Mouse (Mus musculus) gastrocnemius, adult 2 months (tissue): ENCODE measurements around the gene Zkscan14. TPM values are rescaled to one million over a fixed set of nuclear protein-coding genes. Genes with fewer than 3 reads are reported as not detected.

ENCODE experiments used
- DNase-seq: peaks from one replicate; pipeline ENCODE4 v3.0.0; 2022
- H3K27ac ChIP-seq: fragments of 200-600 bp; 2 replicates; pipeline ENCODE4 v1.8.1; 2022; ENCODE audit warnings: mild to moderate bottlenecking
- H3K4me3 ChIP-seq: fragments of 200-600 bp; 2 replicates; pipeline ENCODE4 v1.8.1; 2022; ENCODE audit warnings: mild to moderate bottlenecking, moderate library complexity
- CTCF ChIP-seq: fragments of 200-600 bp; IDR thresholded peaks from 2 replicates; pipeline ENCODE4 v1.8.1; 2022; ENCODE audit warnings: antibody characterized with exemption, mild to moderate bottlenecking, moderate library complexity
- intact Hi-C: fragments of 180-260 bp; cut with DNase I; formaldehyde crosslinking; loops from one replicate; pipeline ENCODE4 v1.15.1; 2025
- total RNA-seq, 2 experiments: library from RNA; stranded (reverse); gene quantifications; 2 replicates each; pipeline ENCODE4 v1.2.3; 2021

The Zkscan14 gene
- total RNA-seq, 2 experiments from 2014 or later = 9.3 to 11.6 TPM

DNA sequence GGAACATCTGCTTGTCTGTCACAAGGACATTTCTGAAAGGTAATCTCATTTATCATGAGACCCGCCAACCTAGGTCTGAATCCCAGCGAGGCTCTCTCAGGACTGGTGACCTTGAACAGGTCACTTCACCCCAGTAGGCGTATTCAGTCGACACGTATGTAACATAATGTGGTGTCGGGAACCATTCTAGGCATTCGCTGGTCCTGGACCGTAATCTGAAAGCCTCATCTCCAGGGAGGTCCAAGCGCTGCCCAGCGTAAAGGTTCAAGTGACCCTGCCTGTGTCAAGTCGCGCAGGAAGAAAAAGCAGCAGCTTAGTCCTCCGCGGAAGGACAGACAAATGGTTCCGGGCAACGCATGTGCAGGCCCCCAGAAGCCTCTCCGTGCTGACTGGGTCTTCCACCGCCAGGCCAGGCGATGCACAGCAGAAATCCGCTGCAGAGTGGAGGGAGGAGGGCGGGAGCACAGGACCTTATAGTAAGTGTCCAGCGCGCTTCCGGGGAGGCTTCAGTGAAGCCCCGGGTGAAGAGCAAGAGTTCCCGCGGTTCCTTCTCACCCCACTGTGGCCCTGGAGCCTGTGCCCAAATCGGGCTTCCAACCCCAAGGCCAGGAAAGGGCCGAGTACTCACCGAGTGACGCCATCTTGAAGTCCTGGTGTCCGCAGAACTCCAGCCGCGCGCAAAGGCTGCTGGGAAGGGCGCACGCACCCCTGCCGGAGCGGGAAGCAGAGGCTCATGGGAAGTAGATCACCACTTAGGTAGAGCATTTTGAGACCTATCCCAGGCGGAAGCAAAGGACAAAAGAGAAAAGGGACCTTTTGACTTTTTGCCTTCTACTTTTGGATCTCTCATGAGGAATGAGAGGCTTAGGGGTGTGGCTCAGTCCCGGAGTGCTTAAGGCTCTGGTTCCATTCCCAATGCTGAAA is 10.5 kb downstream of the Zkscan14 start:
- peak; percentile 93 for DNase-seq
- Histone ChIP-seq H3K4me3 (peak overlapping the region; percentile 86), H3K27ac (peak overlapping the region; percentile 98)
- TF ChIP-seq CTCF = no peak
- intact Hi-C loops = loop anchor here (2.0 kb wide), 1 partner anchor 24 kb away; the partner anchor contains the start of genes Cpsf4 and Ptcd1

DNA sequence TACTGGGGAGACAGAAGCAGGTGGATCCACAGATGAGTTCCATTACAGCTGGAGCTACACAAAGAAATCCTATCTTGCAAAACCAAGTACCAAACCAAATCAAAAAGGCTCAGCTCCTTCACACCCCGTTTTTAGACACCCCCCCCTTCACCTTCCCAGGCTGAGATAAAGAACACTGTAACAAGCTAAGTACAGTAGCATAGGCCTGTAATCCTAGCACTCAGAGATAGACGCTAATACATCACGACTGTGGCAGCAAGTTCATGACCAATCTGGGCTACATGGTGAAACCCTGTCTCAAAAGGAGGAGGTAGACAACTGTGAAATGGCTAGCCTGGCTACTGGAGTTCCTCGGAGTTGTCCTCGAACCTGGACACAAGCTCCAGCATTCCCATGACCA is 11.3 kb downstream of the Zkscan14 start:
- H3K4me3 ChIP-seq = peak overlapping the region; percentile 86
- no peak for TF ChIP-seq CTCF
- DNase-seq = no peak
- intact Hi-C loops = loop anchor here (2.0 kb wide), 1 partner anchor 24 kb away; the partner anchor contains the start of genes Cpsf4 and Ptcd1
- peak overlapping the region; percentile 98 for H3K27ac ChIP-seq

DNA sequence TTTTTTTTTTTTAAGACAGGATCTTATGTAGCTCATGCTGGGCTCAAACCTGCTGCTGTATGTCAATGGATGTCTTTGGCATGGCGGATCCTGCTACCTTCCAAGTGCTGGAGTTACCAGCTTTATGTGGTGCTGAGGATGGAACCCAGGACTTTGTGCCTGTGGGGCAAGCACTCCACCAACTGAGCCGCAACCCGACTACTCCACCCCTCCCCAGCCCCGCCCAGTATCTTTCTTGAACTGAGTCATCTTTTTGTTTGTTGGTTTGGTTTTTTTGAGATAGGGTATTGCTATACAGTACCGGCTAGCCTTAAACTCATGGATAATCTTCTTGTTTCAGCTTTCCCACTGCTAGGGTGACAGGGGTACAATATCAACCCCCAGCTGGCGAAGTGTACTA is 12.3 kb downstream of the Zkscan14 start:
- H3K4me3 ChIP-seq = peak overlapping the region; percentile 86
- peak overlapping the region; percentile 98; the same call in 1 of the 2 replicates for H3K27ac ChIP-seq
- no peak for TF ChIP-seq CTCF
- no peak for DNase-seq
- intact Hi-C loops = no loop called here

DNA sequence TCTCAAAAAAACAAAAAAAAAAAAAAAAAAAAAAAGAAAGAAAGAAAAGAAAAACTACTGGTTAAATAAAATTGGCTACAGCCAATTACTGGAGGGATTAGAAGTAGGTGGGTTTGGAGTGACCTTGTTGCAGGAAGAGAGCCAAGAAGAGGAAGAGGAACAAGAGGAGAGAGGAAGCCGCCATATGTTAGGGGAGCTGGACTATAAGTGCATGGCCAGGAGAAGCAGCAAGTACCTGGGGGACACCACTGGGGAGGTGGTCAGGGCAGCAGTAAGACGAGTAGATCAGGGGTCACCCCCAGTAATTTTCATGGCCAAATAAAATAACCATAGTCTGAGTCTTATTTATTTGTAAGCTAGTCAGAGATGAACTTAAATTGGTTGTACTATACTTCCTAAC is 16.4 kb downstream of the Zkscan14 start:
- Histone ChIP-seq H3K27ac (no peak overlapping the region), H3K4me3 (no peak overlapping the region)
- intact Hi-C loops = no loop called here
- no peak for DNase-seq
- TF ChIP-seq CTCF = no peak

DNA sequence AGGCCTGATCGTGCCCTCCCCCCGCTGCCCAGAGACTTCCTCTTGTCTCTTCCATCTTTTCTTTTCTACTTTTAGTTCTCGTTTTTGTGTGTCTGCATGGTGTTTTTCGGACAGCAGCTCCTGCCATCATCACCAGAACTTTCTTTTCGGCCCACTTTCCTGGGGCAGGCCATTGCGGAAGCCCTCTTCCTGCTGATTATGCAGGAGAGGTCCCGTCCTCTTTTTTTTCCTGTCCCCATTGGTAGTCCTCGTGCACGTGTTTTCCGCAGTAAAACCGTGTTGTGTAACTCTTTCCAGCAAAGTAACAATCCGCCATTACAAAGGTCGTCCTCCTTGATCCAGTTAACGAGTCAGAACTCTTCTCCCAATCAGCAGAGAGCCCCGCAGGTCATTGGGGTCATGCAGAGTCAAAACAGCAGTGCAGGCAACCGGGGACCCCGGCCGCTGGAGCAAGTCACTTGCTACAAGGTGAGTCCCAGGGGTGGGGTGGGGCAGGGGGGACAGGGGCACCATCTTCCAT is 23.1 kb downstream of the Zkscan14 start:
- no peak for TF ChIP-seq CTCF
- H3K27ac ChIP-seq = no peak overlapping the region
- H3K4me3 ChIP-seq = peak overlapping the region; percentile 40
- intact Hi-C loops = no loop called here
- DNase-seq = no peak

DNA sequence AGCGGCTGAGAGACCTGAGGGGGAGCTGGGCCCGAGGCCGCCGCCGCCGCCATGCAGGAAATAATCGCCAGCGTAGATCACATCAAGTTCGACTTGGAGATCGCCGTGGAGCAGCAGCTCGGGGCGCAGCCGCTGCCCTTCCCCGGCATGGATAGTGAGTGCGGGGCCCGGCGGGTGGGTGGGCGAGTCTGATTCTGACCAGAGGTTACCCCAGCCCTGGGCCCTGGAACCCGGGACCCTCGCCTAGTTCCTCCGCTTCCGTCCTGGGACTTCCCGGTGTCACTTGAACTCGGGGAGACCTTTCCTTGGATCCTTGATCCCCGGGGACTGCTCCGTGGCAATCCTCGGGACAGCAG is 34.4 kb downstream of the Zkscan14 start:
- Histone ChIP-seq H3K4me3 (peak overlapping the region; percentile 93), H3K27ac (peak overlapping the region; percentile 93)
- intact Hi-C loops = loop anchor here (2.0 to 5.0 kb wide), 3 partner anchors 24 to 35 kb away; partner anchors contain the start of genes Bud31, Pdap1, Zkscan14 and Zkscan5
- no peak for TF ChIP-seq CTCF
- DNase-seq = no peak

DNA sequence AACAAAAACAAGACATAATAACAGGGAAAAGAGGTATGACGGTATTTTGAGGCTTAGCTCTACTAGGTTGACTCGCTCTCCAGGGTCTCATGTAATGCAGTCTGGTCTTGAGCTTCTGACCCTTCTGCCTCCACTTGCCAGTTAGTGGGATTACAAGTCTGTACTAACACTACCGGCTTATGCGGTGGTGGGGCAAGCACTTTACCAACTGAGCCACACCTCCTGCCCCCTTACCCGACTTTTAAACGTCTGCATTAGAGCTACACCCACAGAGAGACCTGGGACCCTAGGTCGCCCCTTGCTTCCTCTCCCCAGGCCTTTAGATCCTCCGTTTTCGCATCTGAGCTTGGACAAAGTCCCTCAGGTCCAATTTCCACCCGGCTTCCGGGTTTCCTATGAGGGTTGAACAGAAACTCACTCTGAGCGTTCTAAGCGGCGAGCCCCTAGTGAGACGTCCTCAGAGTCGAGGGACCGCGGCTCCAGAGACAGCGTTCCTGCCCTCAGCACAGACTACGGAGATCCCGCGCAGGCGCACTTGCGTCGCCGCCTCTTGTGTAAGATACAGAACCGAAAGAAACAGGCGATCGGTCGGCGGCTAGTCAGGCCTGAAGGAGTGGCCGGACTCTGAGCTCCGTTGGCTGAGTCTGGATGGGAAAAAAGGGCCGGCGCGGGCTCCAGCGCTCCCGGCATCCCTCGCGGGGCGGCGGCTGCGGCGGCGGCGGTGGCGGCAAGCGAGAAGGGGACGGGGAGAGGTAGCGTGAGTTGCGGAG is 34.9 kb downstream of the Zkscan14 start, which contains the start of the genes Ptcd1 and Cpsf4:
TSS of gene Ptcd1 (minus strand) at position 573 of the 770 bp plus-strand sequence.
TSS of gene Cpsf4 (plus strand) at position 678 of the 770 bp plus-strand sequence.
- Histone ChIP-seq H3K27ac (peak within 1 kb of the TSS; percentile 93), H3K4me3 (peak within 1 kb of the TSS; percentile 93)
- intact Hi-C loops = loop anchor here (2.0 to 5.0 kb wide), 3 partner anchors 24 to 36 kb away; partner anchors contain the start of genes Bud31, Pdap1, Zkscan14 and Zkscan5
- no peak for TF ChIP-seq CTCF
- DNase-seq = peak; percentile 99

DNA sequence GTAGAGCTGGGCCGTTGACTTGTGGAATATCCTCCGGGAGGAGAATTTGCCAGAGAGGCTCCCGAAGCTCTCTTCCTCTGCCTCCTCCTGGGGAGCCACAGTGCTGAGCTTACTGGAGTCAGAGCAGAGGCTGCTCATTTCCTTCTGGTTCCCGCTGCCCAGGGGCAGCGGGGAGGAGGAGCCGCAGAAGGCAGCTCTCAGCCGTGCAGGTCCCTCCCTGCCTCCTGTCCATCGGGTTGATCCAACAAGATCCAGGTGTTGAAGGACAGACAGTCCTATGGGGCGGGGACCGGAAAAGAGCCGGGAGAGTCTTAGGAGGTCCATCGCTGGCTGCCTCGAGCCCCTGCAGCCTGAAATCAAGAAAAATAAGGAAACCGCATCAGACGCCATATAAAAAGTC is 36.5 kb downstream of the Zkscan14 start:
- Histone ChIP-seq H3K4me3 (peak overlapping the region; percentile 93), H3K27ac (peak overlapping the region; percentile 93)
- TF ChIP-seq CTCF = no peak
- intact Hi-C loops = loop anchor here (5.0 kb wide), 1 partner anchor 37 kb away; the partner anchor contains the start of genes Zkscan14 and Zkscan5
- DNase-seq = no peak

DNA sequence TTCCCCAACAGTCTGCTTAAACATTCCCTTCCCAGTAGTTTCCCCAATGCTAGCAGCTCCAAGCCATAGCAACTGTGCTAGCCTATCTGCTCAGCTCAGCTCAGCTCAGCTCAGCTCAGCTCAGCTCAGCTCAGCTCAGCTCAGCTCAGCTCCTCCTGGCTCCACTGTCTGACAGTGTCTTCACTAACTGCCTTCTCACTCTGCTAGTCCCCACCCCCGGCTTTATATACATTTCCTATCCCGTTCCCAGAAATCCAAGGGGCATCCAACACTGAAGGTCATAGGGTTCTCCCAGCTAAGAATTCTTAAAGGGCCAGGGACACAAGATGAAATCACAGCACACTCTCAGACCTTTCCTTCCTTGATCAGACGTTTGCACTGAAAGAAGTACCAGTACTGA is 37.0 kb downstream of the Zkscan14 start:
- no peak for DNase-seq
- Histone ChIP-seq H3K4me3 (peak overlapping the region; percentile 93), H3K27ac (peak overlapping the region; percentile 93)
- TF ChIP-seq CTCF = no peak
- intact Hi-C loops = loop anchor here (5.0 kb wide), 1 partner anchor 38 kb away; the partner anchor contains the start of genes Zkscan14 and Zkscan5

DNA sequence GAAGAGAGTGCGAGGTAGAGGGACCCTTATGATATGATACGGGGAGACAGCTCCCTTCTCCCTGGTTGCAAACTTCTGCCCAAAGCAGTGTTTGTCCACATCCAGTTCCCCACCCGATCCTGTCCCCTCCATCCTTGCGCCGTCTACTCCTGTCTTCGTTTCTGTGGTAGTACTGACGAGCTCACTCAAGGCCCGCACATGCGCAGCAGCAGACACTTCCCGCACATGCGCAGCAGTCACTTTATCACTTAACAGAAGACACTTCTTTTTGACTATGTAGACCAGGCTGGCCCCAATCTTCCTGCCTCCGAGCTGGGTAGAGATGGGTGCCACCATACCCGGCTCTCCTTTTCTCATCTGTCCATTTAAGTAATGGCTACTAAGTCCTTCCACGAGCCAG is 40.3 kb downstream of the Zkscan14 start:
- no peak for DNase-seq
- intact Hi-C loops = no loop called here
- TF ChIP-seq CTCF = no peak
- H3K27ac ChIP-seq = no peak overlapping the region
- no peak overlapping the region for H3K4me3 ChIP-seq

DNA sequence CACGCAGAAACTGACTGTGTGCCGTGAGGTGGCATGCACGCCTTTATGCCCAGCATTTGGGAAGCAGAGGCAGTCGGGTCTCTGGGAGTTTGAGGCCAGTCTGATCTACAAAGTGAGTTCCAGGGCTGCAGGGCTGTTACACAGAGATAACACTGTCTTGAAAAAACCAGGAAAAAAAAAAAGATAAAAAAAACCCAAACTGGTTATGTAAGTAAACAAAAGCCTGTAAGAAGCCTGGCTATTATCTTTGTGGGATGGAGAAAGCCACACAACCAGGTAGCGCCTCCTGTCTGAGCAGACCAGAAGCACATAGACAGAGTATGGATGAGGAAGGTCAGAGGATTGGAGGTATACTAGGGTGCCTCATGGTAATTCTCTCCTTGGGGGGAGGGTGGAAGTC is 49.0 kb downstream of the Zkscan14 start:
- intact Hi-C loops = no loop called here

DNA sequence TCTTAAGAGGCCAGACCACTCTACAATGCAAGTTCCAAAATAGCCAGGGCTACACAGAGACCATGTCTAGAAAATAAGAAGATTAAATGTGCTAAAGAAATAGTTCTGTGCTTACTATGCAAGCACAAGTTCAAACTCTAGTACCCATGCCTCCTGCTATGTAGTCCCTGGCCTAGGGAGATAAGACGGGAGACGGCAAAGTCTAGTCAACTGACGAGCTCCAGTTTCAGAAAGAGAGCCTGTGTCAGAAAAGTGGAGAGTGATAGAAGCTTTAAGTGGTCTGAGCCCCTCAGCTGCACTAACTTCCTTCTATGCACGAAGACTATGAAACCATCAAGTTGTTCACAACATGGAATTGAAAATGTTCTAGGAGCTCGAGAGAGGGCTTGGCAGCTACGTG is 52.4 kb downstream of the Zkscan14 start:
- intact Hi-C loops = no loop called here
- DNase-seq = no peak
- TF ChIP-seq CTCF = no peak
- Histone ChIP-seq H3K27ac (no peak overlapping the region), H3K4me3 (no peak overlapping the region)

More for the DNA sequence above, 49.0 kb downstream of the Zkscan14 start:
- no peak for DNase-seq
- no peak for TF ChIP-seq CTCF
- Histone ChIP-seq H3K4me3 (no peak overlapping the region), H3K27ac (no peak overlapping the region)
